Mouse (Mus musculus) midbrain, embryonic 11.5 days (tissue): Measurements from ENCODE around the gene Ttc39b. TPM values are rescaled to one million over a fixed set of nuclear protein-coding genes. Genes with fewer than 3 reads are reported as not detected.

Source experiments
- ATAC-seq: fragments of 200-750 bp; cut with Nextera tagmentation; 2 replicates; pipeline ENCODE4 v1.8.0; 2017; ENCODE audit warnings: moderate TSS enrichment, moderate library complexity; ENCODE audit not compliant: low FRiP score
- DNase-seq: peaks from one replicate; pipeline ENCODE4 v3.0.0; 2015; ENCODE audit warnings: low spot score; ENCODE audit errors: missing footprints
- H3K27ac ChIP-seq: fragments of 300-500 bp; sonication (generic); 2 replicates; pipeline ENCODE4 v1.5.1; 2014; ENCODE audit warnings: low read depth, low read length
- H3K27me3 ChIP-seq: fragments of 300-500 bp; sonication (generic); 2 replicates; pipeline ENCODE4 v1.6.1; 2014; ENCODE audit warnings: mild to moderate bottlenecking, low read length, moderate library complexity, mixed read lengths; ENCODE audit not compliant: control insufficient read depth, insufficient read depth
- H3K36me3 ChIP-seq: fragments of 300-500 bp; sonication (generic); 2 replicates; pipeline ENCODE4 v1.6.1; 2014; ENCODE audit warnings: mild to moderate bottlenecking, low read length, moderate library complexity, mixed read lengths; ENCODE audit not compliant: control insufficient read depth, insufficient read depth
- H3K4me1 ChIP-seq: fragments of 300-500 bp; sonication (generic); 2 replicates; pipeline ENCODE4 v1.6.1; 2014; ENCODE audit warnings: low read length; ENCODE audit not compliant: control insufficient read depth, insufficient read depth
- H3K4me2 ChIP-seq: fragments of 300-500 bp; sonication (generic); 2 replicates; pipeline ENCODE4 v1.6.1; 2014; ENCODE audit warnings: mild to moderate bottlenecking, moderate library complexity
- H3K4me3 ChIP-seq: fragments of 300-500 bp; sonication (generic); 2 replicates; pipeline ENCODE4 v1.5.1; 2014; ENCODE audit warnings: low read depth, low read length
- H3K9ac ChIP-seq: fragments of 300-500 bp; sonication (generic); 2 replicates; pipeline ENCODE4 v1.6.1; 2014; ENCODE audit warnings: low read length
- H3K9me3 ChIP-seq: fragments of 300-500 bp; sonication (generic); 2 replicates; pipeline ENCODE4 v1.6.1; 2016; ENCODE audit warnings: low read length; ENCODE audit not compliant: control insufficient read depth
- WGBS: fragments of 180-500 bp; shearing (Covaris S2); extraction: QIAGEN DNeasy Blood & Tissue Kit; methylation state at CpG from one replicate; pipeline ENCODE4 v1.1.7; 2014; 5-methylcytosine and 5-hydroxymethylcytosine counted together
- polyA plus RNA-seq: library from polyadenylated mRNA; unstranded; fragments of >200 nt; fragmentation: Nextera tagmentation; extraction: Ambion mirVana; gene quantifications from 2 replicates; pipeline ENCODE4 v1.2.1, GENCODE M21; 2014

Ttc39b gene
- polyA plus RNA-seq, 1 experiment from 2014 or later: 1.9 TPM

DNA sequence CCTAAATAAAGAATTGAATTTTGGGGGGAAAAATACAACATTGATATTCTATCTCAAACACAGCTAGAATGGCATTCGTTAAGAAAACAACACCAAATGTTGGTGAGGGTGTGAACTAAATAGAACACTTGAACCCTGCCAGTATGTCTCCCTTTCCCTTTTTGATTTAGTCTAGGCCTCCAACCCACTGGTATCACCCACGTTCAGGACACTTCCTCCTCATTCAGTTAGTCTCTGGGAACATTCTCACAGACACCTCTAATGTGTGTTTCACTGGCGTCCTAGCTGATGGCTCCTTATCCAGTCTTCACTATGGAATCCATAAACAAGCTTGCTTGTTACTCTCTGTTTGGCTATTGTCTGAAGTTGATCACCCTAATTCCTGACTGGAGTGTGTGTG is 125.9 kb downstream of the Ttc39b start:
- Histone ChIP-seq H3K27me3 (no peaks in the 10 kb centered on the region), H3K4me2 (no peak overlapping the region), H3K9me3 (no peaks in the 10 kb centered on the region), H3K36me3 (no peaks in the 10 kb centered on the region), H3K27ac (no peak overlapping the region), H3K4me3 (no peak overlapping the region), H3K4me1 (no peaks in the 10 kb centered on the region), H3K9ac (no peak overlapping the region)
- no peak for ATAC-seq
- WGBS: 91% methylated on average over 3 of the region's 3 CpGs
- no peak for DNase-seq

DNA sequence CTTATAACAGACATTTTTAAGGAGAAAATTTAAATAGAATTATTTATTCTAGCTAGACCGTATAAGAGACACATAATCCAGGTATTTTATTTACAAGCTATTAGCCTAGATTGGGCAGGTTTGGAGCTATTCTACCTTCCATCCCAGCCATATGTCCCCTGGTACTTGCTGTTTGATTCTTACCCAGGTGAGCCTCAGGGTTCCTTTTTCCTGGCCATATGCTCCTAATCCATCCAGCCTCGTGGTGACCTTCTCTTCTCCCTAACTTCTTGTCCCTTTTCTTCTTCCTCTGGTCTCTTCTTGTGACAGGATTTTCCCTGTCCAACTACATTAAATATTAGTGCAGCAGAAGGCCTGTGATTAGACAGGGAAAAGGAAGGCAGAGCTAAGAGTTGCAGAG is 134.3 kb downstream of the Ttc39b start:
- 94% methylated on average over 2 of the region's 2 CpGs for WGBS
- no peaks in the 10 kb centered on the region for H3K4me1 ChIP-seq
- no peak for ATAC-seq

DNA sequence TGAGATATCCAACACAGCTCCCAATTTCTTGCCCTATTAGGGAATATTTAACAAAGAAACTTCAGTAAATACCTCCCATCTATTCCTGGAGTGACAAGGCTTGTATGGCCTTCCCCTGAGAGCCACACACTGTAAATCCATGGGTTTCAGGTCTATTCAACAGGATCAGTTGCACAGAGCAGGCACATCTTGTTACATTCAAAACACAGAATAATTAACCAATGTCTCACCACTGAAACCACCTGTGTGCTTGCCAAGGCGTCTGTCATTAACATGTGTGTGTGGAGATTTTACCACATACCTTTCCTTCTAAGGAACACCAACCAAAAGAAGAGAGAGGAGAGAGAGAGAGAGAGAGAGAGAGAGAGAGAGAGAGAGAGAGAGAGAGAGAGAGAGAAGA is 136.7 kb downstream of the Ttc39b start:
- Histone ChIP-seq H3K9me3 (no peaks in the 10 kb centered on the region), H3K36me3 (no peaks in the 10 kb centered on the region), H3K4me3 (no peak overlapping the region), H3K9ac (no peak overlapping the region), H3K4me1 (no peaks in the 10 kb centered on the region), H3K27me3 (no peaks in the 10 kb centered on the region), H3K27ac (no peak overlapping the region), H3K4me2 (no peak overlapping the region)
- DNase-seq (peak; percentile 37), ATAC-seq (no peak)
- 86% methylated on average over 1 of the region's 1 CpGs for WGBS

More for the DNA sequence above, 134.3 kb downstream of the Ttc39b start:
- no peak overlapping the region for H3K4me3 ChIP-seq
- H3K27ac ChIP-seq: no peak overlapping the region
- H3K27me3 ChIP-seq: no peaks in the 10 kb centered on the region
- no peaks in the 10 kb centered on the region for H3K9me3 ChIP-seq
- H3K9ac ChIP-seq: no peak overlapping the region
- no peak overlapping the region for H3K4me2 ChIP-seq
- H3K36me3 ChIP-seq: no peaks in the 10 kb centered on the region
- no peak for DNase-seq

DNA sequence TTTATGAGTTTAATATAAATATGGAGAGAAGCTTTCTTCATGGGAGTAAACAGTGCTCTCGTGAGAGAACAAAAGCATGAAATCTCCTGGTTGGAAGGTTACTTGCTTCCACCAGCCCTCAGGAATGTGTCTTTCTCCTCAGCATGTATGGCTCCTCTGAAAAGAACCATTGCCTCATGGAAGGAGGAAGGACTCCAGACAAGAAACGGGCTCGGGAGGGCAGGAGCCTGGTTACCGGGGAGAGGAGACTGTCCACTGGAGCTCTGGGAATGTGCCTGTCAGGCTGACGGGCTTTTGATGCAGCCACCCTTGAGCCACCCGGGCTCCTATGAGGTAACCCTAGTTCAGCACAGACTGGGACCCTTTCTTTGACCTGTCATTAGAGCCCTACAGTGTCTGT is 137.6 kb downstream of the Ttc39b start:
- no peak for ATAC-seq
- no peaks in the 10 kb centered on the region for H3K36me3 ChIP-seq
- no peak overlapping the region for H3K4me2 ChIP-seq
- WGBS: 40% methylated on average over 6 of the region's 6 CpGs
- H3K27me3 ChIP-seq: no peaks in the 10 kb centered on the region
- no peak overlapping the region for H3K4me3 ChIP-seq
- no peaks in the 10 kb centered on the region for H3K4me1 ChIP-seq
- H3K9me3 ChIP-seq: no peaks in the 10 kb centered on the region
- DNase-seq: peak; percentile 78
- H3K27ac ChIP-seq: no peak overlapping the region
- H3K9ac ChIP-seq: no peak overlapping the region

DNA sequence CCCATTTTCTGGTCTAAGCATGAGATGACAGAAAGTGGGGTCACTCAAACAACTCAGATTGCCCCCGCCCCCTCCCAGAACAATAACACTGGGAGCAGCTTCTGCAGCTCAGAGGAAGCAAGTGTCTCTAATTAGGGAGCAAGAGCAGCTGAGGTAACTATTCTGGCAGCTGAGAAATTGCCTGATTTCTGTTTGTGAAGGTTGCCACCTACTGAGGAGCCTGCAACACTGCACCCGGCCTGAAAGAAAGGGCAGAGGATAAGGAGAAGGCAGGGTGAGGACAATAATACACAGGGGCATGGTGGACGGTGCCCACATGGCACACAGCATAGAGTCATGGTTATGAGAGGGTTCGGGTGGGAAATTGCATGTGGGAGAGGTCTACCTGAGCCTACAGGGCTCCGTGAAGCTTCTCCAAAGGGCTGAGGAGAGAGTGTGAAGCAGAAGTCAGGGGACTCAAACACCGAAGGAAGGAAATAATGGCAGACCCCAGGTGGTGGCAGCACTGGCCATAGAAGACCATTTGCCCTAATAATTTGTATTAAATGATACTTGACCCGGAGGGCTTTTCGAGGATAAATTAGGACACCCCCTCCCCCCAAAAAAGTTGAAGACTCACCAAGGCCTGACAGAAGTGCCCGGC is 140.6 kb downstream of the Ttc39b start:
- H3K4me1 ChIP-seq: no peaks in the 10 kb centered on the region
- H3K4me2 ChIP-seq: no peak overlapping the region
- ATAC-seq (peak; percentile 89), DNase-seq (peak; percentile 92)
- H3K9me3 ChIP-seq: no peaks in the 10 kb centered on the region
- no peak overlapping the region for H3K27ac ChIP-seq
- H3K4me3 ChIP-seq: no peak overlapping the region
- H3K36me3 ChIP-seq: no peaks in the 10 kb centered on the region
- H3K27me3 ChIP-seq: no peaks in the 10 kb centered on the region
- no peak overlapping the region for H3K9ac ChIP-seq
- 42% methylated on average over 9 of the region's 9 CpGs for WGBS

DNA sequence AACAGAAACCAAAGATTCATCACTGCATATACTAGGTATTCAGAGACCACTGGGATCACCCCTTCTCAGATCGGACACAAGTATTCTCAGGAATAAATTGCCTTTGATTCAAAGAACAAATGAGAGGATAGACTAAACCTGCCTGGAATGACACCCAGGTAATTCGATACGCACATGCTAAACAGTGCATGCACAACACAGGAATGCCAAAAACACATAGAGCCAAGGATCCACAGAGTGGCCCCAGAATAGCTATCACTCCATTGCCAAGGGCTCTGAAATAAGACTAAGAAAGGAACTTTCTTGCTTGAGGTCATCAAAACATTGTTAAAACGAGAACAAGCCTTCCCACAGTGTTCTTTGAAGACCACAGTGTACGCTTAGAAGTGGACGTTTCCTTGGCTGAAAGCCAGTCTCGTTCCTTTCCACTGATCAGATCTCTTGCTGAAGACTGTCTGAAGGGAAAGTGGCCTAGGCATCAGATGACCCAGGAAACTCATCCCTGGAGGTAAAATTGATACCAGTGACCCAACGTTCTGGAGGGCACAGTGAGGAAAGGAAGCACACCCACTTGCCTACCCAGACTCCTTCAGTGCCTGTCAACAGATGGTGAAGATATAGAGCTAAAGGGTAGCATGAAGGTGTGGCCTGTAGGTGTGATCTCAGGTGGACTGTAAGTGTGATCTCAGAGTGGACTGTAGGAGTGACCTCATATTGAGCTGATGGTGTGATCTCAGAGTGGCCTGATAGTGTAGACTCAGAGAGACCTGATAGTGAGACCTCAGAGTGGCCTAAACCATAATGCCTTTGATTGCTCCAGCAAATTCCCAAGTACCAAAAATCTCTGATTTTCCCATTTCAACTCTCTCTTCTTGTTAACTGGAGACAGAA is 141.6 kb downstream of the Ttc39b start:
- H3K36me3 ChIP-seq: no peaks in the 10 kb centered on the region
- no peaks in the 10 kb centered on the region for H3K9me3 ChIP-seq
- H3K27me3 ChIP-seq: no peaks in the 10 kb centered on the region
- 80% methylated on average over 8 of the region's 8 CpGs for WGBS
- DNase-seq (peak; percentile 51), ATAC-seq (no peak)
- no peak overlapping the region for H3K4me3 ChIP-seq
- no peak overlapping the region for H3K4me2 ChIP-seq
- H3K9ac ChIP-seq: no peak overlapping the region
- H3K27ac ChIP-seq: no peak overlapping the region
- no peaks in the 10 kb centered on the region for H3K4me1 ChIP-seq

DNA sequence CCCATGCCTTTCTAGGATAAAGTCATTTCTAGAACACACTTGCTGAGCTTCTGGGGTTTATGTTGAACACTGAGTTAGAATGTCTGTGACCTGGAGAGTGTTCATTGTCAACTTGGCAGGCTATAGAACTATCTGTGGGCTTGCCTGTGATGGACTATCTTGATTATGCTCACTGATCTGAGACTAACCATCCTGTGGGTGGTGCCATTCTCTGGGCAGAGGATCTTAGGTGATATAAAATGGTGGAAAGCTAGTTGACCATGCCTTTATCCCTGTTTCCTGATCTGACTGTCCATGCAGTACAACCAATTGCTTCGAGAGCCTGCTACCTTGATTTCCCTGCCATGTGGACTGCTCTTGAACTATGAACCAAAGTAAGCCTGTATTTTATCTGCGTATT is 146.6 kb downstream of the Ttc39b start:
- ATAC-seq (no peak), DNase-seq (no peak)
- Histone ChIP-seq H3K27ac (no peak overlapping the region), H3K4me2 (no peak overlapping the region), H3K9me3 (no peaks in the 10 kb centered on the region), H3K9ac (no peak overlapping the region), H3K36me3 (no peaks in the 10 kb centered on the region), H3K4me3 (no peak overlapping the region), H3K4me1 (no peaks in the 10 kb centered on the region), H3K27me3 (no peaks in the 10 kb centered on the region)
- WGBS: 89% methylated on average over 2 of the region's 2 CpGs

DNA sequence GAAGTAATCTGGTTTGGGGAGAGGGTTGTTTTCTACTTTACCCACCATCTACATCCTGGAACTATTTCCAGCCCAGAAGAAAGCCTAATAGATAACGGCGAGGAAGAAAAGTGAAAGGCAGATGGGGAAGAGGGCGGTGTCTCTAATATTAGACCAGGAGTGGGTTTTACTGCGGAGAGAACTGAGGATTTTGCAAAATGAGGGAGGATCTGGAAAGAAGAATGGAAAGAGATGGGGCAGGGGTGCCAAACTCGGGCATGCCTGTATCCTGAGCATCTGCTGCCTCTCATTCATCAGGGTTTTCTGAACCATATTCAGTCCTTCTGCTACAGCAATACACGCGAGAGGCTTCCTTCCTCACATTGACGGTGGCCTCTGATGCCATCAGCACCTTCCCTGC is 149.1 kb downstream of the Ttc39b start:
- 89% methylated on average over 8 of the region's 8 CpGs for WGBS
- DNase-seq: no peak
- no peak overlapping the region for H3K4me2 ChIP-seq

DNA sequence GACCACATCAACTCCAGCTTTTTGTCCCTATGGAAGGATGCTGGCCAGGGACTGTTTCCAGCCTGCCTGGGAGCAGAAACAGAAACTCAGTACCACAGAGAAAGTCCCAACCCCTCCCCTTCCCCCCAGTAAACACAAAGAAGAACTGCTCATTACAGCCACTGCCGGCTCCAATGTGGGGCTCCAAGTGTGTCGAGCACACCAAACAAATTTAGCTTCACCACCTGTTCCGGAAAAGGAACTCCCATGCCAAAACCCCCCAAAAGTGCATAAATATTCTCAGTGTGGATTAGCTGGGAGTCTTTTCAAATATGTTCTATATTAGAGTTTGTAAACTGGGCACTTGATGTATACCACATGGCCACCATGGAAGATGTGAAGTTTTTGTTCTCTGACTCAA is 151.8 kb downstream of the Ttc39b start:
- ATAC-seq: no peak
- 72% methylated on average over 3 of the region's 3 CpGs for WGBS
- Histone ChIP-seq H3K36me3 (no peaks in the 10 kb centered on the region; the same call in 1 of the 2 replicates), H3K27ac (no peak overlapping the region), H3K4me3 (no peak overlapping the region), H3K9ac (no peak overlapping the region), H3K4me1 (no peaks in the 10 kb centered on the region), H3K9me3 (no peaks in the 10 kb centered on the region), H3K4me2 (no peak overlapping the region), H3K27me3 (no peaks in the 10 kb centered on the region)
- no peak for DNase-seq

More for the DNA sequence above, 149.1 kb downstream of the Ttc39b start:
- Histone ChIP-seq H3K4me3 (no peak overlapping the region), H3K9ac (no peak overlapping the region), H3K4me1 (no peaks in the 10 kb centered on the region), H3K27me3 (no peaks in the 10 kb centered on the region), H3K36me3 (no peaks in the 10 kb centered on the region; the same call in 1 of the 2 replicates), H3K27ac (no peak overlapping the region), H3K9me3 (no peaks in the 10 kb centered on the region)
- ATAC-seq: no peak
